ENCODE assay signal across 27 mouse cellular contexts in genomic region chr8:106722453-106722852, GRCm38 (mm10). TPM values are rescaled to one million over a fixed set of nuclear protein-coding genes. Genes with fewer than 3 reads are reported as not detected.
A peak's percentile ranks its signal among the peaks of the same experiment; 100 is the strongest.
DNase-seq lines count a peak whose midpoint lies in the region; ATAC-seq and TF ChIP-seq lines count a peak whose summit lies in the region.
"Had no signal": no experiment of that assay in that cellular context is flagged by ENCODE, and none has a peak within 500 bp of the region (broad histone marks: within the 10 kb centered on the region; RNA-seq: fewer than 3 reads in every experiment).

No protein-coding gene starts in this region.

- 50% methylated on average over 6 of the region's 6 CpGs for WGBS in kidney, postnatal 0 days
- WGBS in neural tube, embryonic 13.5 days, result 85% methylated on average over 6 of the region's 6 CpGs

- no peaks in the 10 kb centered on the region for H3K4me1 ChIP-seq in kidney, postnatal 0 days (replicated peaks; ENCODE audit: insufficient read depth, low read length)
- peaks cover 30% of the 10 kb centered on the region for H3K4me1 ChIP-seq in neural tube, embryonic 13.5 days (replicated peaks)

- 0 out of 2 replicates have a peak, but pooled peaks cover 6% of the 10 kb centered on the region for H3K36me3 ChIP-seq in kidney, postnatal 0 days (ENCODE audit: insufficient read depth, low read length)
- no peaks in the 10 kb centered on the region; the same call in 1 of the 2 replicates for H3K36me3 ChIP-seq in neural tube, embryonic 13.5 days

- no peak for ATAC-seq in kidney, postnatal 0 days (replicated peaks; ENCODE audit: low FRiP score, low read depth)
- no peak for ATAC-seq in neural tube, embryonic 13.5 days (ENCODE audit: low read depth)
- ATAC-seq: forebrain, embryonic 16.5 days; hindbrain, postnatal 0 days; intestine, embryonic 15.5 days had no signal

- H3K9me3 ChIP-seq in kidney, postnatal 0 days (replicated peaks; ENCODE audit: low read length), result no peaks in the 10 kb centered on the region
- H3K9me3 ChIP-seq in neural tube, embryonic 13.5 days, result no peaks in the 10 kb centered on the region
- H3K9me3 ChIP-seq: embryonic facial prominence, embryonic 10.5 days; embryonic facial prominence, embryonic 15.5 days; hindbrain, embryonic 12.5 days; intestine, embryonic 15.5 days; megakaryocyte, embryonic 14.5 days; midbrain, embryonic 12.5 days had no signal

- H3K4me3 ChIP-seq in gastrocnemius, adult 2 months, result no peak overlapping the region
- H3K4me3 ChIP-seq in kidney, postnatal 0 days (replicated peaks; ENCODE audit: low read depth, low read length), result no peak overlapping the region
- H3K4me3 ChIP-seq in neural tube, embryonic 13.5 days, result no peak overlapping the region
- H3K4me3 ChIP-seq: embryonic facial prominence, embryonic 10.5 days; embryonic facial prominence, embryonic 15.5 days; hindbrain, embryonic 12.5 days; intestine, embryonic 15.5 days; megakaryocyte, embryonic 14.5 days; midbrain, embryonic 12.5 days; myocyte had no signal

- DNase-seq in gastrocnemius, adult 2 months, result no peak
- no peak for DNase-seq in gastrocnemius, postnatal 25 days
- peak; percentile 61 for DNase-seq in kidney, postnatal 0 days (ENCODE audit: low spot score)
- DNase-seq in kidney, adult 18-20 months, result no peak
- DNase-seq in neural tube, embryonic 10.5 days (ENCODE audit: extremely low spot score, low spot score), result no peak
- DNase-seq in cerebellum, adult 18-20 months, result no peak
- DNase-seq: adrenal gland, postnatal 10 days; B cell, adult 2 months; cerebellum, adult 11-12 months; cerebellum, postnatal 10 days; heart, postnatal 14 days; layer of hippocampus, adult 9-11 months; lung, postnatal 4 days; retina, postnatal 1 day; right cerebral cortex, postnatal 14 days; thymus, postnatal 4 days had no signal

- H3K4me2 ChIP-seq in kidney, postnatal 0 days (ENCODE audit: low read length), result no peak overlapping the region
- H3K4me2 ChIP-seq in neural tube, embryonic 13.5 days, result no peak overlapping the region
- H3K4me2 ChIP-seq: embryonic facial prominence, embryonic 15.5 days; hindbrain, embryonic 12.5 days; intestine, embryonic 15.5 days; liver, embryonic 11.5 days; midbrain, embryonic 12.5 days had no signal

- H3K27me3 ChIP-seq in kidney, postnatal 0 days (ENCODE audit: insufficient read depth, low read length), result no peaks in the 10 kb centered on the region
- peaks cover 11% of the 10 kb centered on the region; the same call in 1 of the 2 replicates for H3K27me3 ChIP-seq in neural tube, embryonic 13.5 days
- H3K27me3 ChIP-seq: embryonic facial prominence, embryonic 15.5 days; intestine, embryonic 15.5 days; megakaryocyte, embryonic 14.5 days had no signal

- no peak overlapping the region for H3K9ac ChIP-seq in kidney, postnatal 0 days (ENCODE audit: low read depth, low read length)
- H3K9ac ChIP-seq in neural tube, embryonic 13.5 days, result no peak overlapping the region
- H3K9ac ChIP-seq: embryonic facial prominence, embryonic 15.5 days; hindbrain, embryonic 12.5 days; intestine, embryonic 15.5 days; midbrain, embryonic 12.5 days had no signal

- intact Hi-C loops in gastrocnemius, adult 2 months (cut with DNase I), result no loop called here

- H3K27ac ChIP-seq in gastrocnemius, adult 2 months, result peak overlapping the region; percentile 28; the same call in 1 of the 2 replicates
- H3K27ac ChIP-seq in kidney, postnatal 0 days, result peak overlapping the region; percentile 31; the same call in 1 of the 2 replicates
- 0 out of 2 replicates have a peak overlapping the region, but pooled peaks have one; percentile 54 for H3K27ac ChIP-seq in neural tube, embryonic 13.5 days (replicated peaks)
- H3K27ac ChIP-seq: embryonic facial prominence, embryonic 10.5 days; embryonic facial prominence, embryonic 15.5 days; hindbrain, postnatal 0 days; intestine, embryonic 15.5 days; midbrain, embryonic 12.5 days had no signal

- TF ChIP-seq CTCF in gastrocnemius, adult 2 months (IDR thresholded peaks at IDR 0.05), result no peak
- TF ChIP-seq CTCF in kidney, postnatal 0 days (IDR thresholded peaks at IDR 0.05; ENCODE audit: low read depth), result no peak

RNA-seq across cellular contexts. Expression of gene Tango6, which starts 39.6 kb away (rescaled TPM):
- 10 to 100 TPM; 12.2 to 12.7 TPM for total RNA-seq in gastrocnemius, adult 2 months (2021)
- 1 to 10 TPM; 8.9 to 9.9 TPM for total RNA-seq in gastrocnemius, postnatal 25 days (2021)
- polyA plus RNA-seq in kidney, postnatal 0 days (2015; fragmentation: Nextera tagmentation; extraction: Ambion mirVana), result 6.4 and 7.7 TPM in 2 replicates
- 5.8 and 6.0 TPM in 2 replicates for polyA plus RNA-seq in neural tube, embryonic 13.5 days (2015; fragmentation: Nextera tagmentation; extraction: Ambion mirVana)
